Mouse (Mus musculus) ES-E14 (cell line): ENCODE results near the gene Fignl1.

Experiments
- HCFC1 ChIP-seq: IDR thresholded peaks from 2 replicates; pipeline ENCODE4 v1.6.1; 2012; ENCODE audit warnings: low read length, inconsistent platforms, borderline replicate concordance; ENCODE audit not compliant: insufficient read depth
- MAFK ChIP-seq: IDR thresholded peaks from 2 replicates; pipeline ENCODE4 v1.6.1; 2014; ENCODE audit warnings: mild to moderate bottlenecking, low read depth, low read length, inconsistent platforms; ENCODE audit not compliant: insufficient read depth
- ZNF384 ChIP-seq: IDR thresholded peaks from 2 replicates; pipeline ENCODE4 v1.6.1; 2012; ENCODE audit warnings: low read depth, low read length, inconsistent platforms

- no peak for TF ChIP-seq ZNF384
- TF ChIP-seq MAFK, result no peak
- TF ChIP-seq HCFC1, result no peak
These were observed 39.7 kb upstream of the Fignl1 start for GRCm38 (mm10) chr11:11848467-11848866.
